Mouse (Mus musculus) cerebellum, postnatal 4 days (tissue): ENCODE data around the gene Rasgef1a.
A peak's percentile ranks its signal among the peaks of the same experiment; 100 is the strongest.

ENCODE experiments used
- DNase-seq, 2 experiments: peaks; one replicate each; pipeline ENCODE4 v3.0.0; 2022; ENCODE audit warnings: low spot score in 2 of 2, mixed read lengths in 1 of 2

Gene Rasgef1a

GRCm38 (mm10) chr6:118010756-118011615, at the start of gene Rasgef1a:
Gene Rasgef1a, plus strand, starts transcription at chr6:118011438.
- no peak for DNase-seq

GRCm38 (mm10) chr6:117963201-117963600, 48.0 kb upstream of the Rasgef1a start:
- DNase-seq = no peak

- DNase-seq = no peak
Measured at GRCm38 (mm10) chr6:117966729-117967128, 44.5 kb upstream of the Rasgef1a start.

- no peak for DNase-seq
Measured at GRCm38 (mm10) chr6:117987173-117987572, 24.1 kb upstream of the Rasgef1a start.

- no peak for DNase-seq
Measured at GRCm38 (mm10) chr6:117989209-117989608, 22.0 kb upstream of the Rasgef1a start.

- DNase-seq = no peak
Measured at GRCm38 (mm10) chr6:117990649-117991048, 20.6 kb upstream of the Rasgef1a start.

GRCm38 (mm10) chr6:117991297-117991696, 19.9 kb upstream of the Rasgef1a start:
- DNase-seq = no peak

- no peak for DNase-seq
Measured at GRCm38 (mm10) chr6:117991928-117992327, 19.3 kb upstream of the Rasgef1a start.

- DNase-seq = no peak
Measured at GRCm38 (mm10) chr6:117995168-117995567, 16.1 kb upstream of the Rasgef1a start.

- no peak for DNase-seq
Measured at GRCm38 (mm10) chr6:118001272-118001671, 10.0 kb upstream of the Rasgef1a start.

GRCm38 (mm10) chr6:118007302-118007701, 3.9 kb upstream of the Rasgef1a start:
- DNase-seq = peak in 1 of 2 experiments; percentile 42

GRCm38 (mm10) chr6:118007843-118008539, 3.2 kb upstream of the Rasgef1a start:
- DNase-seq = no peak

- no peak for DNase-seq
Measured at GRCm38 (mm10) chr6:118010256-118010655, 982 bp upstream of the Rasgef1a start.

GRCm38 (mm10) chr6:118011616-118012316, 528 bp downstream of the Rasgef1a start:
- peak in 1 of 2 experiments; percentile 37 for DNase-seq

GRCm38 (mm10) chr6:118012317-118012700, 1.1 kb downstream of the Rasgef1a start:
- DNase-seq = no peak

- DNase-seq = no peak
Measured at GRCm38 (mm10) chr6:118012987-118013866, 2.0 kb downstream of the Rasgef1a start.

- no peak for DNase-seq
Measured at GRCm38 (mm10) chr6:118014881-118015280, 3.6 kb downstream of the Rasgef1a start.

- DNase-seq = no peak
Measured at GRCm38 (mm10) chr6:118015971-118016370, 4.7 kb downstream of the Rasgef1a start.

GRCm38 (mm10) chr6:118018666-118019065, 7.4 kb downstream of the Rasgef1a start:
- no peak for DNase-seq

GRCm38 (mm10) chr6:118019569-118019968, 8.3 kb downstream of the Rasgef1a start:
- DNase-seq = no peak
